Mouse (Mus musculus) adrenal gland, adult 10 weeks (tissue): Measurements from ENCODE around the gene Cnot2. TPM values are rescaled to one million over a fixed set of nuclear protein-coding genes. Genes with fewer than 3 reads are reported as not detected.

Source experiments
- polyA plus RNA-seq: library from polyadenylated mRNA; stranded (reverse); fragments of 350-450 nt; fragmentation: Illumina TruSeq; extraction: RNeasy Lipid Tissue Mini Kit (QIAGEN cat#74804); gene quantifications from one replicate; pipeline ENCODE4 v1.2.3, GENCODE M21; 2014; ENCODE audit warnings: low read depth, low replicate concordance

Cnot2 gene
- 126 TPM for polyA plus RNA-seq

DNA sequence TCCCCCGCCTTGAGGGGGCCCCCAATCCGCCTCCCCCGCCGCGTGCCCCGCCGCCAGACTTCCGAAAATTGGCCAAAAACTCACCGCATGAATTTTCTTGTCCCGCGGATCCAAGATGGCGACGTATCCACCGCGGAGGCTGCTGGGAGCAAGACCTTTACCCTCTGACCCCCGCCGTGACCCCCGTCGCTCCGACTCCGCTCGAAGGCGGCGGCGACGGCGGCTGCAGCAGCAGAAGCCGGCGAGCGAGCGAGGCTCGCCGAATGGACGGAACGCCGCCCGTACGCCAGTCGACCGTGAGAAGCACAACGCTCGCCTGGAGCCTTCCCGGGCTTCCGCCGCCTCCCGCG lies at the start of gene Cnot2:
TSS of gene Cnot2 (minus strand) at position 143 of the 350 bp plus-strand sequence.

GRCm38 (mm10) chr10:116473759-116474549 lies 107.4 kb downstream of the Cnot2 start, which contains the start of gene Kcnmb4:
Gene Kcnmb4 (minus strand): TSS chr10:116473878.

Other genes starting within 250 kb of the Cnot2 start
- gene Kcnmb4, start 107.6 kb downstream of the Cnot2 start, polyA plus RNA-seq = 0.82 TPM